Mouse (Mus musculus) stomach, postnatal 0 days (tissue): ENCODE results near the gene Arhgap15. TPM values are rescaled to one million over a fixed set of nuclear protein-coding genes. Genes with fewer than 3 reads are reported as not detected.

ENCODE experiments used
- ATAC-seq: fragments of 200-750 bp; cut with Nextera tagmentation; 2 replicates; pipeline ENCODE4 v1.8.0; 2017; ENCODE audit not compliant: low FRiP score, low TSS enrichment
- DNase-seq: peaks from one replicate; pipeline ENCODE4 v3.0.0-alpha.2; 2016; ENCODE audit warnings: low spot score
- H3K27ac ChIP-seq: fragments of 300-500 bp; sonication (generic); replicated peaks from 2 replicates; pipeline ENCODE4 v1.5.1; 2014; ENCODE audit warnings: mild to moderate bottlenecking, control low read depth
- H3K27me3 ChIP-seq: fragments of 300-500 bp; sonication (generic); 2 replicates; pipeline ENCODE4 v1.6.1; 2014; ENCODE audit warnings: low read length; ENCODE audit not compliant: control insufficient read depth, insufficient read depth
- H3K36me3 ChIP-seq: fragments of 300-500 bp; sonication (generic); 2 replicates; pipeline ENCODE4 v1.6.1; 2014; ENCODE audit warnings: low read length, mixed read lengths; ENCODE audit not compliant: control insufficient read depth, insufficient read depth
- H3K4me1 ChIP-seq: fragments of 300-500 bp; sonication (generic); replicated peaks from 2 replicates; pipeline ENCODE4 v1.6.1; 2014; ENCODE audit warnings: antibody characterized with exemption; ENCODE audit not compliant: control insufficient read depth, insufficient read depth
- H3K4me2 ChIP-seq: fragments of 300-500 bp; sonication (generic); replicated peaks from 2 replicates; pipeline ENCODE4 v1.6.1; 2014; ENCODE audit warnings: low read depth, mild to moderate bottlenecking, control low read depth, moderate library complexity
- H3K4me3 ChIP-seq: fragments of 300-500 bp; sonication (generic); 2 replicates; pipeline ENCODE4 v1.5.1; 2014; ENCODE audit warnings: low read depth, low read length, control low read depth
- H3K9ac ChIP-seq: fragments of 300-500 bp; sonication (generic); 2 replicates; pipeline ENCODE4 v1.6.1; 2014; ENCODE audit warnings: mild to moderate bottlenecking, low read length, control low read depth, mixed read lengths
- H3K9me3 ChIP-seq: fragments of 300-500 bp; sonication (generic); 2 replicates; pipeline ENCODE4 v1.6.1; 2016; ENCODE audit warnings: low read length; ENCODE audit not compliant: control insufficient read depth
- CTCF ChIP-seq: IDR thresholded peaks from 2 replicates; pipeline ENCODE4 v1.5.1; 2016; ENCODE audit warnings: antibody characterized with exemption, low read depth, mild to moderate bottlenecking, moderate library complexity
- EP300 ChIP-seq: optimal IDR thresholded peaks from 2 replicates; pipeline ENCODE3; 2016; ENCODE audit warnings: antibody characterized with exemption
- WGBS: fragments of 180-500 bp; shearing (Covaris S2); extraction: QIAGEN DNeasy Blood & Tissue Kit; methylation state at CpG from one replicate; pipeline ENCODE4 v1.1.7; 2014; 5-methylcytosine and 5-hydroxymethylcytosine counted together
- polyA plus RNA-seq: library from polyadenylated mRNA; unstranded; fragments of >200 nt; fragmentation: Nextera tagmentation; extraction: Ambion mirVana; gene quantifications from 2 replicates; pipeline ENCODE4 v1.2.1, GENCODE M21; 2015

The Arhgap15 gene
- polyA plus RNA-seq, 1 experiment from 2014 or later = 0.93 TPM

DNA sequence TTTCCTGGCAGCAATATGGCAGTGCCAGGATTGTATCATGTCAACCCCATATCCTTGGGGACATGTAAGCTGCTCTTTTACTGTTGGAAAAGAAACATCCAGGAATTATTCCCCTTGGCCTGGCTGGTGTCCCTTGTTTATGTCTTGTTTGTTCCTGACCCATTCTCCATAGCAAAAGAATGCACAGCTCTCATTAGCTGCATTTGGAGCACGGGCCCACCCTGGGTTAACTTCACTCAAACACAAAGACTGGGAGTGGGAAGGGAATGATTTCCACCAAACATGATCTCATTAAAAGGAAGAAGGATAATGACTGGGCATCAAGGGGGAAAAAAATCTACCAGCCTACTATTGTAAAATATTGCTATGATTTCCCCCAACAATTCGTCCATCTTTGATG is 600.5 kb downstream of the Arhgap15 start:
- 75% methylated on average over 2 of the region's 2 CpGs for WGBS
- DNase-seq = no peak
- TF ChIP-seq EP300 (no peak), CTCF (no peak)
- no peak overlapping the region for H3K4me2 ChIP-seq
- no peaks in the 10 kb centered on the region for H3K9me3 ChIP-seq
- ATAC-seq = no peak
- H3K27me3 ChIP-seq = no peaks in the 10 kb centered on the region
- H3K9ac ChIP-seq = no peak overlapping the region
- H3K27ac ChIP-seq = no peak overlapping the region
- H3K36me3 ChIP-seq = no peaks in the 10 kb centered on the region
- no peak overlapping the region for H3K4me3 ChIP-seq
- H3K4me1 ChIP-seq = no peaks in the 10 kb centered on the region

DNA sequence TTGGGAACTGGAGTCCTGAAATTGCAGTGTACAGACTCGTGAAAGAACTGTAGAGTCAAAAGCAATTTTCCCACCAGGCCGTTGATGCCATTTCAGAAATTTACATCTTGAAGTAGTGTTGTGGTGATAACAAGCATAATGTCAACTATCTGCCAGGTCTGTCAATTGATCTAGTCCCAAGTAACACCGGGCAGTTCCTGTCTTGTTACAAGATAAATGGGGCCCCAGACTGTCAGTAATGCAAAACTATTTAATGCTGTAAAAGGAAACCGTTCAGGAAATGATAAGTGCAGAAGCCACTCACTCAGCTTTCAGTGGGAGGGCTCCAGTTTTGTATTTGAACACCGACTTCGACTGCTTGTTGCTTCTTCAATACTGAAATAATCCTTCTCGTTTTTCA is 604.3 kb downstream of the Arhgap15 start:
- TF ChIP-seq CTCF = no peak
- no peak for TF ChIP-seq EP300
- Histone ChIP-seq H3K4me2 (no peak overlapping the region), H3K9me3 (no peaks in the 10 kb centered on the region), H3K9ac (no peak overlapping the region), H3K4me3 (no peak overlapping the region), H3K4me1 (no peaks in the 10 kb centered on the region), H3K36me3 (no peaks in the 10 kb centered on the region), H3K27ac (no peak overlapping the region), H3K27me3 (no peaks in the 10 kb centered on the region)
- DNase-seq = no peak
- WGBS = 47% methylated on average over 7 of the region's 7 CpGs
- no peak for ATAC-seq

DNA sequence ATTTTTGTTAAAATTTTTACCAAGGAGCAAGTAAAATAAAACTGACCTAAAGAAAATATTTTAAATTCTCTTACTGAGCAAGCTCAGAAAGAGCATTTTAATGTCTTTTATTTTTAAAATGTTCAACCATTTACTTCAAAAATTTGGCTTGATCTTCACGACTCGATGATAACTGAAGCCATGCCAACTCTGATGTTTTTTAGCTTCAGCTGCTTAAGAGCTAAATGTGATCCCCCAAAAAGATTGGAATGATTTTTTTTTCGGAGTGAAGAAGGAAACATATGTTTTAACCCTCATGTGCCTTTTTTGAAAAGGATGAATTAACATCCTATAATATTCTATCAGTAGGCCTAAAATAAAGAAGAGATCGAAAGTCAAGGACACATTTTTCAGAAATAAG is 605.0 kb downstream of the Arhgap15 start:
- no peak overlapping the region for H3K9ac ChIP-seq
- H3K27me3 ChIP-seq = no peaks in the 10 kb centered on the region
- ATAC-seq = no peak
- H3K27ac ChIP-seq = no peak overlapping the region
- DNase-seq = no peak
- no peak overlapping the region for H3K4me3 ChIP-seq
- H3K9me3 ChIP-seq = no peaks in the 10 kb centered on the region
- no peaks in the 10 kb centered on the region for H3K36me3 ChIP-seq
- WGBS = 69% methylated on average over 4 of the region's 4 CpGs
- TF ChIP-seq EP300 (no peak), CTCF (no peak)
- no peaks in the 10 kb centered on the region for H3K4me1 ChIP-seq
- no peak overlapping the region for H3K4me2 ChIP-seq

DNA sequence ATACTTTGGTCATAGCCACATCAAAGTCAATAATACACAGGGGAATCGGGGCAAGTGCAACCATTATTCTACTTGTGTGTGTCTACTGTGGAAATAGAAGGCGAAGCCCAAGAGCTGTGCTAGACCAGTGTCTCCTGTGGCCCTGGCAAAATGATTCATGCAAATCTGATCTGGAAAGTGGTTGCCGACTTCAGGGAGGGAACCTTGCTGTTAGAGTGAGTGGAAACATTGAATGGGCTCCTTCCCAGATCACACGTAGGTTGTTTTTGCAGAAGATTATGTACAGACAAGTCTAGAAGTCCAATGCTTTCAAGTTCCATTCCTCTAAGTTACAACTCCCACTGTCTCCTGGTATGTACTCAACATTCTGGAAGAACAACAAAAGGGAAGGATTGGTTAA is 606.2 kb downstream of the Arhgap15 start:
- no peak overlapping the region for H3K27ac ChIP-seq
- no peaks in the 10 kb centered on the region for H3K4me1 ChIP-seq
- H3K36me3 ChIP-seq = no peaks in the 10 kb centered on the region
- no peak for TF ChIP-seq CTCF
- TF ChIP-seq EP300 = no peak
- H3K4me3 ChIP-seq = no peak overlapping the region
- ATAC-seq = no peak
- H3K9ac ChIP-seq = no peak overlapping the region
- WGBS = 58% methylated on average over 4 of the region's 4 CpGs
- DNase-seq = no peak
- H3K27me3 ChIP-seq = no peaks in the 10 kb centered on the region
- no peak overlapping the region for H3K4me2 ChIP-seq
- no peaks in the 10 kb centered on the region for H3K9me3 ChIP-seq

DNA sequence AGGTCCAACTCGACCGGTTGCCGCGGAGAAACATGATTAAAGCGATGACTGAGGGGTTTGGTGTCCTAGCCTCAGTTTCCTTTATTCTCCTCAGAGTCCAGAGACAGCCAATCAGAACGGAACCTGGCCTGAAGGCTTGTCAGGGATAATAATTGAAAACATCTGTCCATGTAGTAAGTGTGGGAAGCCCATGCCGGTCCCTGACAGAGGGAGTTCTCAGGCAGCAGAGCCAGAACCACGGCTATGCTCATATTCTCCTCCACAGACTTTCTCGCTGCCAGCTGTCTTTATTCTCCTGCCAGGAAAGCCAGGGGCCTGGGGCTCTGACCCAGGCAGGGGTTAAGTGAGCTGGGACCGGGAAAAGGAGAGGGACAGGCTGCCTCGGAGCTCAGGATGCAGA is 606.7 kb downstream of the Arhgap15 start:
- WGBS = 27% methylated on average over 11 of the region's 11 CpGs
- TF ChIP-seq CTCF (no peak), EP300 (no peak)
- peak overlapping the region; percentile 75 for H3K27ac ChIP-seq
- no peak overlapping the region for H3K9ac ChIP-seq
- H3K4me3 ChIP-seq = no peak overlapping the region
- peak overlapping the region; percentile 20; the same call in 1 of the 2 replicates for H3K4me2 ChIP-seq
- no peak for ATAC-seq
- no peaks in the 10 kb centered on the region for H3K4me1 ChIP-seq
- no peaks in the 10 kb centered on the region for H3K9me3 ChIP-seq
- DNase-seq = no peak
- H3K36me3 ChIP-seq = no peaks in the 10 kb centered on the region
- H3K27me3 ChIP-seq = no peaks in the 10 kb centered on the region

DNA sequence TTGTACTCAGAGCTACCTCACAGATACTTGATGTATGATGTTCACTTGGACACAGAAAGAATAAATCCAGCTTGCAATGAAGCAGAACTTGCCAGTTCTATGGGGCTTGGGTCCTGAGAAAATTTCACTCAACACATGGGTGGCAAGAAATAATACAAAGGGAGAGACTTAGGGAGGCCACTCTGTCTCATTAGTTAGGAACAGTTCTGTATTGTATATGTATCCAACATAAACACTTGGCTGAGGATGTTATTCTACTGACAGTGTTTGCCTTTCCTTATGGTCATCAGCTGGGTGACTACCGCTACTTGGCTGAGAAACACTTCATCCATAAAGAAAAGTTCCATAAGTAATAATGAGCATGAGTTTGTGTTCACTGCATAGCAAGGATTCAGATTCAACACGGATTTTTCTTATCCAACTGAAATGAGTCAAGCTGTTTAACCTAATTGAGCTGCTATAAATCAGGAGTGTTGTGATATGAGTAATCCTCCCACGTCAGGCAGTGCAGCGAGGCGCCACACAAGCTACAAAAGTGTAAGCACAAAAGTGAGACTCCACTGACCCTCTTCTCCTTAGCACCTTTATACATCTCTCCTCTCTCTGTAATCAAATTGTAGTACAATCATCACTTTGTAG is 607.7 kb downstream of the Arhgap15 start:
- DNase-seq (no peak), ATAC-seq (no peak)
- H3K4me3 ChIP-seq = no peak overlapping the region
- H3K27me3 ChIP-seq = no peaks in the 10 kb centered on the region
- no peaks in the 10 kb centered on the region for H3K9me3 ChIP-seq
- H3K4me1 ChIP-seq = no peaks in the 10 kb centered on the region
- no peaks in the 10 kb centered on the region for H3K36me3 ChIP-seq
- TF ChIP-seq CTCF (no peak), EP300 (no peak)
- H3K4me2 ChIP-seq = no peak overlapping the region
- WGBS = 27% methylated on average over 5 of the region's 5 CpGs
- H3K27ac ChIP-seq = no peak overlapping the region; the same call in 1 of the 2 replicates
- no peak overlapping the region for H3K9ac ChIP-seq
